Mouse (Mus musculus) stomach, postnatal 0 days (tissue): Measurements from ENCODE around the gene Pde10a. TPM values are rescaled to one million over a fixed set of nuclear protein-coding genes. Genes with fewer than 3 reads are reported as not detected.

Experiments
- ATAC-seq: fragments of 200-750 bp; cut with Nextera tagmentation; 2 replicates; pipeline ENCODE4 v1.8.0; 2017; ENCODE audit not compliant: low FRiP score, low TSS enrichment
- DNase-seq: peaks from one replicate; pipeline ENCODE4 v3.0.0-alpha.2; 2016; ENCODE audit warnings: low spot score
- H3K27ac ChIP-seq: fragments of 300-500 bp; sonication (generic); replicated peaks from 2 replicates; pipeline ENCODE4 v1.5.1; 2014; ENCODE audit warnings: mild to moderate bottlenecking, control low read depth
- H3K27me3 ChIP-seq: fragments of 300-500 bp; sonication (generic); 2 replicates; pipeline ENCODE4 v1.6.1; 2014; ENCODE audit warnings: low read length; ENCODE audit not compliant: control insufficient read depth, insufficient read depth
- H3K36me3 ChIP-seq: fragments of 300-500 bp; sonication (generic); 2 replicates; pipeline ENCODE4 v1.6.1; 2014; ENCODE audit warnings: low read length, mixed read lengths; ENCODE audit not compliant: control insufficient read depth, insufficient read depth
- H3K4me1 ChIP-seq: fragments of 300-500 bp; sonication (generic); replicated peaks from 2 replicates; pipeline ENCODE4 v1.6.1; 2014; ENCODE audit warnings: antibody characterized with exemption; ENCODE audit not compliant: control insufficient read depth, insufficient read depth
- H3K4me2 ChIP-seq: fragments of 300-500 bp; sonication (generic); replicated peaks from 2 replicates; pipeline ENCODE4 v1.6.1; 2014; ENCODE audit warnings: low read depth, mild to moderate bottlenecking, control low read depth, moderate library complexity
- H3K4me3 ChIP-seq: fragments of 300-500 bp; sonication (generic); 2 replicates; pipeline ENCODE4 v1.5.1; 2014; ENCODE audit warnings: low read depth, low read length, control low read depth
- H3K9ac ChIP-seq: fragments of 300-500 bp; sonication (generic); 2 replicates; pipeline ENCODE4 v1.6.1; 2014; ENCODE audit warnings: mild to moderate bottlenecking, low read length, control low read depth, mixed read lengths
- H3K9me3 ChIP-seq: fragments of 300-500 bp; sonication (generic); 2 replicates; pipeline ENCODE4 v1.6.1; 2016; ENCODE audit warnings: low read length; ENCODE audit not compliant: control insufficient read depth
- CTCF ChIP-seq: IDR thresholded peaks from 2 replicates; pipeline ENCODE4 v1.5.1; 2016; ENCODE audit warnings: antibody characterized with exemption, low read depth, mild to moderate bottlenecking, moderate library complexity
- EP300 ChIP-seq: optimal IDR thresholded peaks from 2 replicates; pipeline ENCODE3; 2016; ENCODE audit warnings: antibody characterized with exemption
- WGBS: fragments of 180-500 bp; shearing (Covaris S2); extraction: QIAGEN DNeasy Blood & Tissue Kit; methylation state at CpG from one replicate; pipeline ENCODE4 v1.1.7; 2014; 5-methylcytosine and 5-hydroxymethylcytosine counted together
- polyA plus RNA-seq: library from polyadenylated mRNA; unstranded; fragments of >200 nt; fragmentation: Nextera tagmentation; extraction: Ambion mirVana; gene quantifications from 2 replicates; pipeline ENCODE4 v1.2.1, GENCODE M21; 2015

The Pde10a gene
- polyA plus RNA-seq, 1 experiment from 2014 or later: 0.69 TPM

DNA sequence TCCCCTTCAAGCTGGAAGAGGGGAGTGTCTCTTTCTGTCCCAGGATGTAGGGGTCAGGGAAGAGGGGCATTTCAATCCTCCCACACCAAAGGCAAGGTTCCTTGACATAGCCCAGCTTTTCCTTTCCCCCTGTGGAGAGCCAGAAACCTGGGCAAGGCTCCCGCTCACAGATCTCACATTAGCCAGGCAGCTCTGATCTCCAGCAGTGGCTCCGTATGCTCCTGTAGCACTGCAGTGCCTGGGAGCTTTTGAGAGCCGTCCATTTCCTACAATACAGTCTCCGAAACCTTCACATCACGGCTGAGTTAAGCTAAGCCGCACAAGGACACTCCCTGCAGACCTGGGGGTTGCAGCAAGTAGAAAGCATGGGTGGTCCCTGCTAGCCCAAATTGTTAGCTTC, 29.0 kb downstream of the Pde10a start:
- Histone ChIP-seq H3K4me2 (no peak overlapping the region), H3K4me1 (no peaks in the 10 kb centered on the region), H3K4me3 (no peak overlapping the region), H3K9me3 (no peaks in the 10 kb centered on the region), H3K36me3 (no peaks in the 10 kb centered on the region), H3K27ac (no peak overlapping the region), H3K27me3 (no peaks in the 10 kb centered on the region), H3K9ac (no peak overlapping the region)
- no peak for TF ChIP-seq CTCF
- ATAC-seq (no peak), DNase-seq (no peak)
- WGBS: 81% methylated on average over 6 of the region's 6 CpGs

- Histone ChIP-seq H3K36me3 (no peaks in the 10 kb centered on the region), H3K4me3 (no peak overlapping the region), H3K27me3 (no peaks in the 10 kb centered on the region), H3K4me1 (no peaks in the 10 kb centered on the region), H3K27ac (no peak overlapping the region), H3K9me3 (no peaks in the 10 kb centered on the region), H3K4me2 (no peak overlapping the region), H3K9ac (no peak overlapping the region)
- ATAC-seq: no peak
- TF ChIP-seq CTCF (no peak), EP300 (no peak)
- no peak for DNase-seq
- 67% methylated on average over 9 of the region's 9 CpGs for WGBS
These were observed 30.6 kb downstream of the Pde10a start for GRCm38 (mm10) chr17:8555785-8556184.

DNA sequence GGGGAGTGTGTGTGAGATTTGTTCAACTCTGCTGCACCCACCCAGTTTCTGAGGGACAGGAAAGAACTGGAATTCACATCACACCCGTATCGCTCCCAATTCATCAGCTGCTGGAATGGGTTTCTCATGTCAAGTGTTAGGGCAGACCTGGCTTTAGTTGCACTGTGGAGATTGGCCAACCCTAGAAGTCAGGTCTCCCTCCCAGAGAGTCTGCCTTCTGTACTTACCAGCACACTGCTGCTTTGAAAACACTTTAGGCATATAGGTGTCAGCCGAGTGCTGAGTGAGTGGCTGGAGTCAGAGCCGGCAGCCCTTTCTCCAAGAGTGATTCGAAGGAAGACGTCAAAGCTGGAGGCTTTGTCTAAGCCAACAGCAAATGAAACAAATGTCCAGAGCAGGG, 31.1 kb downstream of the Pde10a start:
- no peak overlapping the region for H3K9ac ChIP-seq
- ATAC-seq (no peak), DNase-seq (no peak)
- no peaks in the 10 kb centered on the region for H3K9me3 ChIP-seq
- WGBS: 81% methylated on average over 6 of the region's 6 CpGs
- H3K4me1 ChIP-seq: no peaks in the 10 kb centered on the region
- no peak overlapping the region for H3K4me2 ChIP-seq
- no peak overlapping the region for H3K27ac ChIP-seq
- H3K4me3 ChIP-seq: no peak overlapping the region
- H3K36me3 ChIP-seq: no peaks in the 10 kb centered on the region
- no peaks in the 10 kb centered on the region for H3K27me3 ChIP-seq
- no peak for TF ChIP-seq CTCF
- TF ChIP-seq EP300: no peak

GRCm38 (mm10) chr17:8557926-8558325, 32.8 kb downstream of the Pde10a start:
- DNase-seq (no peak), ATAC-seq (no peak)
- 77% methylated on average over 8 of the region's 8 CpGs for WGBS
- no peak overlapping the region for H3K27ac ChIP-seq
- no peaks in the 10 kb centered on the region for H3K27me3 ChIP-seq
- H3K9me3 ChIP-seq: no peaks in the 10 kb centered on the region
- no peaks in the 10 kb centered on the region for H3K36me3 ChIP-seq
- no peak overlapping the region for H3K9ac ChIP-seq
- H3K4me2 ChIP-seq: no peak overlapping the region
- H3K4me1 ChIP-seq: no peaks in the 10 kb centered on the region
- no peak overlapping the region for H3K4me3 ChIP-seq
- TF ChIP-seq EP300: no peak
- TF ChIP-seq CTCF: no peak

DNA sequence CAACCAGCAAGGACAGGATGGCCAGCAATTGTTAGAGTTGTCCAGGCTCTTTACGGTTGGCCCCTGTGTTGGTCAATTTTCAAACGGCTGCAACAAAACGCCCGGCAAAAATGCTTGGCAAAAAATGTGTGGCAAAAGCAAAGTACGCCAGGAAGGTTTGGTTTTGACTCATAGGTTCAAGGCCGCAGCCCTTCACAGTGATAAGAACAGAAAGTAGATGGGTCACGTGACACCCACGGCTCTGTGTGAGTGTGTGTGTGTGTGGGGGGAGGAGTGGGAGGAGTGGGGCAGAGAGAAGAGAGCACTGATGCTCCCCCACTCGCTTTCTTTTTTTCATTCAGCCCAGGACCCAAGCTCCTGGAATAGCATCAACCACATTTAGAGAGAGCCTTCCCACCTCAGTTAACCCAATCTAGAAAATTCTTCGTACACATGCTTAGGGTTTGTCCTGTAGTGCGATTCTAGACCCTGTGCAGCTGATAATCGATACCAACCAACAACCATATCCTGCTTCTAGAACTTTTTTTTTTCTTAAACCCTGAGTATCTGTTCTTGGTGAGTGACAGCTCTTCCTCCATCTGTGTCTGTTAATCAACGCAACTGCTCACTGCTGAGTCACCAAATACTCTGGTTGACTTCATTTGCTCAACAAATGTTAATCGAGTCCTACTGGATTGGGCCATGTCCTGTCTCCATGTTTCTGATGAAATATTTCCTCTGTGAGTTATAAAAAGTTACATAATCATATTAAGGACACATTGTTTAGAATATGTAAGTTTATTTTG, 37.1 kb downstream of the Pde10a start:
- no peak for DNase-seq
- Histone ChIP-seq H3K27me3 (no peaks in the 10 kb centered on the region), H3K9ac (no peak overlapping the region), H3K36me3 (no peaks in the 10 kb centered on the region), H3K4me3 (no peak overlapping the region), H3K4me1 (no peaks in the 10 kb centered on the region), H3K9me3 (no peaks in the 10 kb centered on the region), H3K27ac (no peak overlapping the region), H3K4me2 (no peak overlapping the region)
- WGBS: 81% methylated on average over 14 of the region's 14 CpGs
- no peak for TF ChIP-seq CTCF
- no peak for ATAC-seq

DNA sequence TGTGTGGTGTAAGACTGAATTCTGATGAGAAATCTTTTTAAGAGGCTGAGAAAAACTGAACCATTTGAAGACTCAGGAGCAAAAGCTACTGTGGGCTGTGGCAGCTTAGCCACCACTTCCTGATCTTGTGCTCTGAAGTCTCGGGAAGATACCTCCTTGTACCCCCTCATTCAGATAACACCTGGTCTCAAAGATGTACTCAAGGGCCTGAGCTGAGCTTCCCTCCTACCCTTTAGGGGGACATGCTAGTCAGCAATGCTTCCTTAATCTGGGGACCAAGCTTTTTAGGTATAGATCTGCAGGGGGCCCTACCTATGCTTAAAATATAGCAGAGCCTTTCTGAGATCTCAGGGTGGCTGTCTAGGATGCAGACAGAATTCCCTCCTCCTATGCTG, 37.7 kb downstream of the Pde10a start:
- Histone ChIP-seq H3K9me3 (no peaks in the 10 kb centered on the region), H3K4me3 (no peak overlapping the region), H3K27ac (no peak overlapping the region), H3K27me3 (no peaks in the 10 kb centered on the region), H3K4me2 (no peak overlapping the region), H3K4me1 (no peaks in the 10 kb centered on the region), H3K36me3 (no peaks in the 10 kb centered on the region), H3K9ac (no peak overlapping the region)
- ATAC-seq: no peak
- DNase-seq: no peak
- TF ChIP-seq EP300: no peak
- TF ChIP-seq CTCF: no peak
- 62% methylated on average over 1 of the region's 1 CpGs for WGBS
